Mouse (Mus musculus) 3T3-L1 (cell line): Measurements from ENCODE around the gene Cflar.
"Not testable (repeated sequence)": the region's sequence is repeated elsewhere in the genome, so short reads cannot be mapped to it uniquely, and the experiment has no call there.

ENCODE experiments used
- DNase-seq: peaks from one replicate; pipeline ENCODE4 v3.0.0-alpha.2; 2015; ENCODE audit warnings: low read depth, low spot score

Cflar gene

GRCm38 (mm10) chr1:58711365-58712016 is at the start of gene Cflar:
Gene Cflar, plus strand, starts transcription at chr1:58711508.
- DNase-seq, result peak; percentile 76

- peak; percentile 31 for DNase-seq
These were observed 48.6 kb upstream of the Cflar start for GRCm38 (mm10) chr1:58662671-58663070.

- peak; percentile 75 for DNase-seq
These were observed 47.9 kb upstream of the Cflar start for GRCm38 (mm10) chr1:58663365-58663764.

- no peak for DNase-seq
These were observed 43.1 kb upstream of the Cflar start for GRCm38 (mm10) chr1:58668191-58668590.

GRCm38 (mm10) chr1:58669635-58670034 is 41.7 kb upstream of the Cflar start:
- DNase-seq, result not testable (repeated sequence)

- no peak for DNase-seq
These were observed 39.2 kb upstream of the Cflar start for GRCm38 (mm10) chr1:58672116-58672515.

GRCm38 (mm10) chr1:58675011-58675410 is 36.3 kb upstream of the Cflar start:
- peak; percentile 56 for DNase-seq

- DNase-seq, result peak; percentile 81
These were observed 33.7 kb upstream of the Cflar start for GRCm38 (mm10) chr1:58677575-58677974.

GRCm38 (mm10) chr1:58678412-58678811 is 32.9 kb upstream of the Cflar start:
- DNase-seq, result not testable (repeated sequence)

- no peak for DNase-seq
These were observed 21.9 kb upstream of the Cflar start for GRCm38 (mm10) chr1:58689426-58689825.

- DNase-seq, result no peak
These were observed 21.1 kb upstream of the Cflar start for GRCm38 (mm10) chr1:58690006-58690744.

GRCm38 (mm10) chr1:58690834-58691488 is 20.3 kb upstream of the Cflar start:
- not testable (repeated sequence) for DNase-seq

GRCm38 (mm10) chr1:58691718-58692117 is 19.6 kb upstream of the Cflar start:
- DNase-seq, result not testable (repeated sequence)

GRCm38 (mm10) chr1:58693696-58694095 is 17.6 kb upstream of the Cflar start:
- DNase-seq, result no peak

- not testable (repeated sequence) for DNase-seq
These were observed 15.5 kb upstream of the Cflar start, which contains the start of gene Als2cr12 for GRCm38 (mm10) chr1:58695810-58696209. Gene Als2cr12, minus strand, starts transcription at chr1:58695989.

GRCm38 (mm10) chr1:58697607-58698006 is 13.7 kb upstream of the Cflar start:
- DNase-seq, result peak; percentile 85

- peak; percentile 77 for DNase-seq
These were observed 12.5 kb upstream of the Cflar start for GRCm38 (mm10) chr1:58698781-58699180.

GRCm38 (mm10) chr1:58699988-58700387 is 11.3 kb upstream of the Cflar start:
- DNase-seq, result no peak

GRCm38 (mm10) chr1:58700580-58701162 is 10.6 kb upstream of the Cflar start:
- DNase-seq, result not testable (repeated sequence)

GRCm38 (mm10) chr1:58710043-58710442 is 1.3 kb upstream of the Cflar start:
- not testable (repeated sequence) for DNase-seq

- DNase-seq, result peak; percentile 67
These were observed 470 bp upstream of the Cflar start for GRCm38 (mm10) chr1:58710711-58711364.
